Mouse (Mus musculus): ENCODE data around the gene Hist1h4m. TPM values are rescaled to one million over a fixed set of nuclear protein-coding genes. Genes with fewer than 3 reads are reported as not detected.
"Not testable (repeated sequence)": the region's sequence is repeated elsewhere in the genome, so short reads cannot be mapped to it uniquely, and the experiment has no call there.

The Hist1h4m gene
- polyA plus RNA-seq (2015; fragmentation: Nextera tagmentation; extraction: Ambion mirVana) = not detected in 2 replicates

GRCm38 (mm10) chr13:21811539-21811938, at the start of gene Hist1h4m:
Gene Hist1h4m (plus strand): TSS chr13:21811746.
- not testable (repeated sequence) for H3K9ac ChIP-seq; H3K9me3 ChIP-seq (replicated peaks); H3K4me1 ChIP-seq (replicated peaks); H3K36me3 ChIP-seq; H3K27me3 ChIP-seq
- Histone ChIP-seq H3K4me3 (0 out of 2 replicates have a peak within 1 kb of the TSS, but pooled peaks have one; percentile 24), H3K27ac (peak within 1 kb of the TSS; percentile 37; the same call in 1 of the 2 replicates), H3K4me2 (peak within 1 kb of the TSS; percentile 48)
- no CpG with 5 or more reads among the region's 24 CpGs for WGBS
- ATAC-seq (replicated peaks; ENCODE audit: insufficient number of reproducible peaks, insufficient read depth, low FRiP score, low read depth) = peak; percentile 62

GRCm38 (mm10) chr13:21778814-21779766, 32.5 kb upstream of the Hist1h4m start:
- Histone ChIP-seq H3K4me2 (peak overlapping the region; percentile 93), H3K9ac (peak overlapping the region; percentile 72), H3K9me3 (replicated peaks) (no peaks in the 10 kb centered on the region), H3K36me3 (no peaks in the 10 kb centered on the region), H3K4me1 (replicated peaks) (peaks cover 26% of the 10 kb centered on the region), H3K4me3 (peak overlapping the region; percentile 64), H3K27ac (peak overlapping the region; percentile 89), H3K27me3 (no peaks in the 10 kb centered on the region)
- 6% methylated on average over 33 of the region's 33 CpGs for WGBS
- ATAC-seq (replicated peaks; ENCODE audit: insufficient number of reproducible peaks, insufficient read depth, low FRiP score, low read depth) = peak; percentile 72

GRCm38 (mm10) chr13:21779767-21780731, 31.5 kb upstream of the Hist1h4m start, which contains the start of gene Hist1h1b:
Gene Hist1h1b (minus strand): TSS chr13:21780625.
- Histone ChIP-seq H3K36me3 (no peaks in the 10 kb centered on the region), H3K27me3 (no peaks in the 10 kb centered on the region), H3K9ac (peak within 1 kb of the TSS; percentile 72), H3K4me1 (replicated peaks) (peaks cover 30% of the 10 kb centered on the region), H3K9me3 (replicated peaks) (no peaks in the 10 kb centered on the region), H3K4me3 (peak within 1 kb of the TSS; percentile 64), H3K4me2 (peak within 1 kb of the TSS; percentile 93), H3K27ac (peak within 1 kb of the TSS; percentile 89)
- under 1% methylated on average over 44 of the region's 44 CpGs for WGBS
- ATAC-seq (replicated peaks; ENCODE audit: insufficient number of reproducible peaks, insufficient read depth, low FRiP score, low read depth) = peak; percentile 52

GRCm38 (mm10) chr13:21781021-21781555, 30.5 kb upstream of the Hist1h4m start:
- H3K9me3 ChIP-seq (replicated peaks) = no peaks in the 10 kb centered on the region
- peak overlapping the region; percentile 89; the same call in 1 of the 2 replicates for H3K27ac ChIP-seq
- H3K36me3 ChIP-seq = no peaks in the 10 kb centered on the region
- no peaks in the 10 kb centered on the region for H3K27me3 ChIP-seq
- H3K4me2 ChIP-seq = peak overlapping the region; percentile 93
- no peak for ATAC-seq (replicated peaks; ENCODE audit: insufficient number of reproducible peaks, insufficient read depth, low FRiP score, low read depth)
- H3K4me3 ChIP-seq = peak overlapping the region; percentile 64; the same call in 1 of the 2 replicates
- 0 out of 2 replicates have a peak overlapping the region, but pooled peaks have one; percentile 72 for H3K9ac ChIP-seq
- H3K4me1 ChIP-seq (replicated peaks) = peaks cover 35% of the 10 kb centered on the region
- 46% methylated on average over 6 of the region's 6 CpGs for WGBS

- Histone ChIP-seq H3K4me2 (no peak overlapping the region), H3K9ac (no peak overlapping the region), H3K27ac (no peak overlapping the region), H3K36me3 (no peaks in the 10 kb centered on the region), H3K27me3 (no peaks in the 10 kb centered on the region), H3K9me3 (replicated peaks) (no peaks in the 10 kb centered on the region), H3K4me3 (no peak overlapping the region), H3K4me1 (replicated peaks) (peaks cover 37% of the 10 kb centered on the region)
- ATAC-seq (replicated peaks; ENCODE audit: insufficient number of reproducible peaks, insufficient read depth, low FRiP score, low read depth) = no peak
- WGBS = 95% methylated on average over 1 of the region's 1 CpGs
Observed at GRCm38 (mm10) chr13:21781639-21782038, 29.9 kb upstream of the Hist1h4m start.

- Histone ChIP-seq H3K4me3 (peak overlapping the region; percentile 51), H3K4me1 (replicated peaks) (peaks cover 37% of the 10 kb centered on the region), H3K4me2 (peak overlapping the region; percentile 76), H3K27ac (peak overlapping the region; percentile 73), H3K9ac (peak overlapping the region; percentile 62)
- H3K36me3 ChIP-seq; ATAC-seq (replicated peaks; ENCODE audit: insufficient number of reproducible peaks, insufficient read depth, low FRiP score, low read depth); H3K9me3 ChIP-seq (replicated peaks); H3K27me3 ChIP-seq: not testable (repeated sequence)
- 1% methylated on average over 14 of the region's 35 CpGs for WGBS
Observed at GRCm38 (mm10) chr13:21782361-21783254, 28.9 kb upstream of the Hist1h4m start.

GRCm38 (mm10) chr13:21783255-21783617, 28.3 kb upstream of the Hist1h4m start, which contains the start of gene Hist1h3i:
Gene Hist1h3i (minus strand): TSS chr13:21783370.
- Histone ChIP-seq H3K9ac (peak within 1 kb of the TSS; percentile 62), H3K4me3 (peak within 1 kb of the TSS; percentile 51), H3K9me3 (replicated peaks) (no peaks in the 10 kb centered on the region), H3K4me2 (peak within 1 kb of the TSS; percentile 76), H3K4me1 (replicated peaks) (peaks cover 42% of the 10 kb centered on the region), H3K27ac (peak within 1 kb of the TSS; percentile 73), H3K36me3 (no peaks in the 10 kb centered on the region), H3K27me3 (no peaks in the 10 kb centered on the region)
- 0% methylated on average over 15 of the region's 20 CpGs for WGBS
- peak; percentile 68; the same call in 1 of the 2 replicates for ATAC-seq (replicated peaks; ENCODE audit: insufficient number of reproducible peaks, insufficient read depth, low FRiP score, low read depth)

GRCm38 (mm10) chr13:21783734-21784161, 27.8 kb upstream of the Hist1h4m start:
- Histone ChIP-seq H3K4me3 (peak overlapping the region; percentile 51), H3K9me3 (replicated peaks) (no peaks in the 10 kb centered on the region), H3K27me3 (no peaks in the 10 kb centered on the region), H3K27ac (peak overlapping the region; percentile 73), H3K4me2 (peak overlapping the region; percentile 76), H3K4me1 (replicated peaks) (peaks cover 45% of the 10 kb centered on the region), H3K36me3 (no peaks in the 10 kb centered on the region), H3K9ac (peak overlapping the region; percentile 28)
- 4% methylated on average over 9 of the region's 9 CpGs for WGBS
- no peak for ATAC-seq (replicated peaks; ENCODE audit: insufficient number of reproducible peaks, insufficient read depth, low FRiP score, low read depth)

- peak overlapping the region; percentile 73 for H3K27ac ChIP-seq
- ATAC-seq (replicated peaks; ENCODE audit: insufficient number of reproducible peaks, insufficient read depth, low FRiP score, low read depth) = no peak
- H3K9ac ChIP-seq = 0 out of 2 replicates have a peak overlapping the region, but pooled peaks have one; percentile 28
- H3K9me3 ChIP-seq (replicated peaks) = no peaks in the 10 kb centered on the region
- peak overlapping the region; percentile 51; the same call in 1 of the 2 replicates for H3K4me3 ChIP-seq
- peaks cover 45% of the 10 kb centered on the region for H3K4me1 ChIP-seq (replicated peaks)
- no peaks in the 10 kb centered on the region for H3K36me3 ChIP-seq
- H3K4me2 ChIP-seq = peak overlapping the region; percentile 76; the same call in 1 of the 2 replicates
- WGBS = 54% methylated on average over 6 of the region's 6 CpGs
- no peaks in the 10 kb centered on the region for H3K27me3 ChIP-seq
Observed at GRCm38 (mm10) chr13:21784311-21784710, 27.2 kb upstream of the Hist1h4m start.

All from heart, embryonic 15.5 days (tissue).